ENCODE assay signal across 12 mouse cellular contexts in genomic region chr15:10747638-10748037, GRCm38 (mm10). TPM values are rescaled to one million over a fixed set of nuclear protein-coding genes. Genes with fewer than 3 reads are reported as not detected.
DNase-seq lines count a peak whose midpoint lies in the region; ATAC-seq and TF ChIP-seq lines count a peak whose summit lies in the region.
"Had no signal": no experiment of that assay in that cellular context is flagged by ENCODE, and none has a peak within 500 bp of the region (broad histone marks: within the 10 kb centered on the region; RNA-seq: fewer than 3 reads in every experiment).

No protein-coding gene starts in this region.

- no peak overlapping the region for H3K27ac ChIP-seq in liver, postnatal 0 days (ENCODE audit: low read depth)
- H3K27ac ChIP-seq: liver, embryonic 14.5 days had no signal

- WGBS in liver, postnatal 0 days (ENCODE audit: insufficient replicate concordance) = 65% methylated on average over 8 of the region's 8 CpGs

- H3K36me3 ChIP-seq in liver, postnatal 0 days (replicated peaks; ENCODE audit: insufficient read depth, low read length) = no peaks in the 10 kb centered on the region

- TF ChIP-seq EP300 in liver, postnatal 0 days (IDR thresholded peaks at IDR 0.05; ENCODE audit: low read depth) = no peak

- DNase-seq in frontal cortex, postnatal 36 days (ENCODE audit: low spot score in 2 of 2) = peak; percentile 9 to 38
- DNase-seq in frontal cortex, postnatal 14 days (ENCODE audit: low spot score in 2 of 2) = no peak
- DNase-seq in right cerebral cortex, postnatal 25 days = peak; percentile 20
- no peak for DNase-seq in right cerebral cortex, postnatal 4 days
- peak; percentile 16 to 25 for DNase-seq in left cerebral cortex, postnatal 14 days (ENCODE audit: low spot score in 2 of 2)
- no peak for DNase-seq in liver, postnatal 0 days
- DNase-seq in cerebellum, postnatal 4 days (ENCODE audit: low spot score in 2 of 2) = no peak
- no peak for DNase-seq in gastrocnemius, postnatal 25 days
- DNase-seq: adrenal gland, adult 8-10 months; kidney, postnatal 10 days; thymus, adult 18-20 months had no signal

- no peak overlapping the region for H3K4me3 ChIP-seq in liver, postnatal 0 days (ENCODE audit: low read depth, low read length)

- no peak overlapping the region for H3K9ac ChIP-seq in liver, postnatal 0 days (replicated peaks)
- H3K9ac ChIP-seq: liver, embryonic 14.5 days had no signal

- H3K4me1 ChIP-seq in liver, postnatal 0 days (ENCODE audit: insufficient read depth) = no peaks in the 10 kb centered on the region; the same call in 1 of the 2 replicates

- no peaks in the 10 kb centered on the region for H3K9me3 ChIP-seq in liver, postnatal 0 days (ENCODE audit: low read length)

- no peak for ATAC-seq in liver, postnatal 0 days

- intact Hi-C loops in left cerebral cortex, postnatal 14 days (cut with DNase I) = loop anchor here (5.0 kb wide), 1 partner anchor 95 kb away; no protein-coding TSS in a partner anchor

- no peak for TF ChIP-seq CTCF in liver, postnatal 0 days (IDR thresholded peaks at IDR 0.05; ENCODE audit: low read depth)

- no peaks in the 10 kb centered on the region for H3K27me3 ChIP-seq in liver, postnatal 0 days (ENCODE audit: insufficient read depth, low read length)

- no peak overlapping the region for H3K4me2 ChIP-seq in liver, postnatal 0 days (ENCODE audit: low read depth, low read length)

RNA-seq across cellular contexts. Expression of gene Rai14, which starts 33.2 kb away (rescaled TPM):
- total RNA-seq in left cerebral cortex, postnatal 14 days (2021) = 10 to 100 TPM; 10.4 to 11.4 TPM
- 4.8 and 5.4 TPM in 2 replicates for polyA plus RNA-seq in liver, postnatal 0 days (2015; fragmentation: Nextera tagmentation; extraction: Ambion mirVana)
- total RNA-seq in gastrocnemius, postnatal 25 days (2021) = 1 to 10 TPM; 2.6 to 3.5 TPM

Comparison
In these comparisons a context has a peak if more than half of its experiments do, and no peak if none do; other contexts are left out.
1. DNase-seq: peak in frontal cortex, postnatal 36 days (2 of 2), right cerebral cortex, postnatal 25 days (single experiment) and left cerebral cortex, postnatal 14 days (2 of 2); none in frontal cortex, postnatal 14 days (0 of 2), right cerebral cortex, postnatal 4 days (single experiment), liver, postnatal 0 days (single experiment), cerebellum, postnatal 4 days (0 of 2) and gastrocnemius, postnatal 25 days (single experiment).